Mouse (Mus musculus) erythroblast, embryonic 14.5 days (primary cell): ENCODE measurements around the gene Ceacam19. TPM values are rescaled to one million over a fixed set of nuclear protein-coding genes. Genes with fewer than 3 reads are reported as not detected.

ENCODE experiments used
- H3K27me3 ChIP-seq: 2 replicates; pipeline ENCODE4 v1.6.1; 2012; ENCODE audit warnings: inconsistent platforms; ENCODE audit not compliant: control insufficient read depth
- H3K36me3 ChIP-seq: 2 replicates; pipeline ENCODE4 v1.6.1; 2012; ENCODE audit warnings: mild to moderate bottlenecking, inconsistent platforms; ENCODE audit not compliant: control insufficient read depth
- H3K4me1 ChIP-seq: 2 replicates; pipeline ENCODE4 v1.6.1; 2012; ENCODE audit warnings: inconsistent platforms; ENCODE audit not compliant: control insufficient read depth
- H3K4me3 ChIP-seq: replicated peaks from 2 replicates; pipeline ENCODE3; 2012; ENCODE audit warnings: moderate library complexity, mild to moderate bottlenecking, inconsistent platforms
- H3K9me3 ChIP-seq: 2 replicates; pipeline ENCODE4 v1.6.1; 2012; ENCODE audit warnings: low read length, inconsistent platforms, mixed read lengths; ENCODE audit not compliant: control insufficient read depth
- GATA1 ChIP-seq: IDR thresholded peaks from 2 replicates; pipeline ENCODE4 v1.6.1; 2012; ENCODE audit warnings: low read length, inconsistent platforms, mixed read lengths
- TAL1 ChIP-seq: IDR thresholded peaks from 3 replicates; pipeline ENCODE4 v1.6.1; 2012; ENCODE audit warnings: low read length, inconsistent platforms, mixed read lengths
- polyA plus RNA-seq: library from polyadenylated mRNA; stranded (reverse); fragments of >175 nt; gene quantifications from 2 replicates; pipeline ENCODE4 v1.2.3, GENCODE M21; 2012

Gene Ceacam19
- polyA plus RNA-seq, 1 experiment: not detected

- Histone ChIP-seq H3K4me1 (no peaks in the 10 kb centered on the region), H3K4me3 (no peak overlapping the region), H3K9me3 (no peaks in the 10 kb centered on the region), H3K36me3 (no peaks in the 10 kb centered on the region), H3K27me3 (no peaks in the 10 kb centered on the region)
- no peak for TF ChIP-seq GATA1
- no peak for TF ChIP-seq TAL1
These were observed 23.5 kb upstream of the Ceacam19 start for GRCm38 (mm10) chr7:19911292-19911658.

DNA sequence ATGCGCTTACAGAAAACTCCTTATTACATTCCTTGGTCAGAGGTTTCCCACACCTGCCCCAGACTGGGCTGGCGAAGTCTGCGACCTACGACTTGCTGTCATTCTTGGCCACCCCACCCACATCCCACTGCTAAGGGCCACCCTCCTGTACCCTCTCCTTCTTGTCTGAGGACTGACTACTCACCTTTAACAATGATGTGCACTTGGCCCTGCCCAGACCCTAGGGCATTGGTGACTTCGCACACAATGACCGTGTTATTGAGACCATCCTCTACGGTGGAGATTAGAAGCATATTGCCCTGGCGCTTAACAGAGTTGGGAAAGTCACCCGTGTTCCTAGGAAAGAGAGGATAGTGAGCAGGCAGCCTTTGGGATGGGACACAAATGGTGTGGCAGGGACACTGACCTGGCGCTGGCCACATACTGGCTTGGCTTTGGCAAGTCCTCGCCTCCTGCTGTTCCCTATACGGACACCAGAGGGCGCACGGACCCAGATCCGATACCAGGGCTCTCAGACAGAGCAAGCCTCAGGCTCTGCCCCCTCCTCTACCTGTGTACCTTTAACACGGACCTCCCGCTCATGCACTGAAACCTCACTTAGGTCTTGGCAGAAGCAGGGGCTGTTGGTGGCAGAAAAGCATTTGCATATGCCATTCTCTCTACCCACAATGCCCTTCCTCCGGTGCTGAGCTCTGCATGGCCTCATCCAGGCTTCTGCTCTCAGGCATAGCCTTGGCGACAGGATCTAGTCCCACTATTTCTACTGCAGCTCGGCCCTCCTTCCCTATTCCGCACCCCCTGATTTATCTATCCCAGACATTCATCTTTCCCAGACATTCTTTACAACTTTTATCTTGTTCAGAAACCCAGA is 22.9 kb upstream of the Ceacam19 start:
- Histone ChIP-seq H3K27me3 (no peaks in the 10 kb centered on the region), H3K9me3 (no peaks in the 10 kb centered on the region), H3K36me3 (no peaks in the 10 kb centered on the region), H3K4me3 (no peak overlapping the region), H3K4me1 (no peaks in the 10 kb centered on the region)
- TF ChIP-seq GATA1: no peak
- TF ChIP-seq TAL1: no peak

GRCm38 (mm10) chr7:19889881-19890280 is 2.1 kb upstream of the Ceacam19 start:
- Histone ChIP-seq H3K36me3 (no peaks in the 10 kb centered on the region), H3K27me3 (no peaks in the 10 kb centered on the region), H3K9me3 (no peaks in the 10 kb centered on the region), H3K4me3 (no peak overlapping the region), H3K4me1 (no peaks in the 10 kb centered on the region)
- TF ChIP-seq GATA1: no peak
- no peak for TF ChIP-seq TAL1

DNA sequence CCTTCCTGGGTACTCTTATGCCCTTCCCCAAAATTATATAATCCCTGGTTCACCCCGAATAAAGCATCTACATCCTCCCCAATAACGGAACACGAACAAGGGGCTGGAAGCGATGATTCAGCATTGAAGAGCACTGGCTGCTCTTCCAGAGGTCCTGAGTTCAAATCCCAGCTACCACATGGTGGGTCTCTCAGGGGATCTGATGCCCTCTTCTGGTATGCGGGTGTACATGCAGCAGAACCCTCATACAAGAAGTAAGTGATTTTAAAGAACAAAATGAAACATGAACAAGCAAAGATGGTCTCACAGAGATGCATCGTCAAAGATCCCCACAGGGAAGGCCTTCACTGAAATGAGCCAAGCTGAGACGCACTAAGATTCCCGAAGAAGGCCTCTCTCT is 7.0 kb downstream of the Ceacam19 start:
- Histone ChIP-seq H3K4me1 (no peaks in the 10 kb centered on the region), H3K4me3 (no peak overlapping the region), H3K36me3 (no peaks in the 10 kb centered on the region), H3K9me3 (no peaks in the 10 kb centered on the region), H3K27me3 (no peaks in the 10 kb centered on the region)
- TF ChIP-seq TAL1 (no peak), GATA1 (no peak)

- Histone ChIP-seq H3K4me3 (no peak overlapping the region), H3K27me3 (no peaks in the 10 kb centered on the region), H3K36me3 (no peaks in the 10 kb centered on the region), H3K9me3 (no peaks in the 10 kb centered on the region), H3K4me1 (no peaks in the 10 kb centered on the region)
- TF ChIP-seq GATA1: no peak
- no peak for TF ChIP-seq TAL1
These were observed 10.9 kb downstream of the Ceacam19 start for GRCm38 (mm10) chr7:19876781-19877425.

DNA sequence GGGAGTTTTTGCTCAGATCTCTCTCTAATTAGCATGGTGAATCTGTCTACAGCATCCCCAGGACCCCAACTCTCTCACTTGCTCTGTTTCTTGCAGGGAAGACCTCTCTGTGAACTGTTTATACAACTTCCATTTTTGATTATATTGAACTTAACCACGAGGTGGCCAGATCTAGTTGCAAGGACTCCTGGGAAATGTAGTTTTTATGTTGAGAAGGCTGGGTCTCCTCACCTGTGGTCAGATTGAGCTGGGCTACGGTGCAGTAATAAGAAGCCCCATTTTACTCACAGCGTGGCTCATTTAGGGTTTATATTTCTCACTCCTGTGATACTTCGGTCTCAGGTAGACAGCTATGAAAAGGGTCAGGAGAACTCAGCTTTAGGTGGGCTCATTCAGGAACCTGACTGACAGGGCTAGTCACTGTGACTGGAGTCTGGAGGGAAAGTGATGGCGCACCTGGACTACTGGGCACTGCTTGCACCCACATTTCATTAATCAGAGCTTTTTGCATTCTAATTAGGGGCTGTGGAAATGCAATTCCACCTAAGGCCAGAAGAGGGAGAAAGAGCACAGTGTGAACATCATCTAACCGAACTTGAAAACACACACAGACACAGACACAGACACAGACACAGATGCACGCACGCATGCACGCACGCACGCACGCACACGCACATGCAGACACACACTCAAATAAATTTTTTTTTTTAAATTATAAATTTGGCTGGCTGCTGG is 11.7 kb downstream of the Ceacam19 start:
- Histone ChIP-seq H3K9me3 (no peaks in the 10 kb centered on the region), H3K4me3 (no peak overlapping the region), H3K27me3 (no peaks in the 10 kb centered on the region), H3K36me3 (no peaks in the 10 kb centered on the region), H3K4me1 (no peaks in the 10 kb centered on the region)
- TF ChIP-seq GATA1 (no peak), TAL1 (no peak)

- H3K9me3 ChIP-seq: no peaks in the 10 kb centered on the region
- no peak overlapping the region for H3K4me3 ChIP-seq
- TF ChIP-seq TAL1 (no peak), GATA1 (no peak)
- no peaks in the 10 kb centered on the region for H3K4me1 ChIP-seq
- no peaks in the 10 kb centered on the region for H3K27me3 ChIP-seq
- no peaks in the 10 kb centered on the region for H3K36me3 ChIP-seq
These were observed 15.7 kb downstream of the Ceacam19 start for GRCm38 (mm10) chr7:19871943-19872601.

GRCm38 (mm10) chr7:19871137-19871621 is 16.6 kb downstream of the Ceacam19 start:
- no peaks in the 10 kb centered on the region for H3K36me3 ChIP-seq
- H3K4me3 ChIP-seq: no peak overlapping the region
- no peaks in the 10 kb centered on the region for H3K4me1 ChIP-seq
- no peak for TF ChIP-seq GATA1
- no peak for TF ChIP-seq TAL1
- no peaks in the 10 kb centered on the region for H3K27me3 ChIP-seq
- no peaks in the 10 kb centered on the region for H3K9me3 ChIP-seq
